Mouse (Mus musculus): ENCODE data around the gene Rab30. TPM values are rescaled to one million over a fixed set of nuclear protein-coding genes. Genes with fewer than 3 reads are reported as not detected.
A peak's percentile ranks its signal among the peaks of the same experiment; 100 is the strongest.
"Not testable (repeated sequence)": the region's sequence is repeated elsewhere in the genome, so short reads cannot be mapped to it uniquely, and the experiment has no call there.

Rab30 gene
- polyA plus RNA-seq, 1 experiment, result 38.7 TPM

- H3K4me3 ChIP-seq (ENCODE audit: insufficient read depth, low read length), result peak overlapping the region; percentile 78
- TF ChIP-seq CTCF (IDR thresholded peaks at IDR 0.05; ENCODE audit: borderline replicate concordance, insufficient read depth, low read length) (no peak), POLR2A (IDR thresholded peaks at IDR 0.05; ENCODE audit: low read depth, low read length) (peak; percentile 9; the same call in 1 of the 2 replicates)
- H3K27ac ChIP-seq (ENCODE audit: insufficient read depth, low read length), result peak overlapping the region; percentile 48
- H3K4me1 ChIP-seq (ENCODE audit: control insufficient read depth, insufficient read depth, low read length), result peaks cover 13% of the 10 kb centered on the region
Measured at GRCm38 (mm10) chr7:92742341-92742741, 938 bp downstream of the Rab30 start.

GRCm38 (mm10) chr7:92742774-92743173, 1.4 kb downstream of the Rab30 start:
- TF ChIP-seq POLR2A (IDR thresholded peaks at IDR 0.05; ENCODE audit: low read depth, low read length) (no peak), CTCF (IDR thresholded peaks at IDR 0.05; ENCODE audit: borderline replicate concordance, insufficient read depth, low read length) (no peak)
- H3K27ac ChIP-seq (ENCODE audit: insufficient read depth, low read length), result peak overlapping the region; percentile 48
- peaks cover 13% of the 10 kb centered on the region for H3K4me1 ChIP-seq (ENCODE audit: control insufficient read depth, insufficient read depth, low read length)

GRCm38 (mm10) chr7:92743325-92743724, 1.9 kb downstream of the Rab30 start:
- Histone ChIP-seq H3K4me1 (ENCODE audit: control insufficient read depth, insufficient read depth, low read length) (peaks cover 12% of the 10 kb centered on the region), H3K4me3 (ENCODE audit: insufficient read depth, low read length) (peak overlapping the region; percentile 78), H3K27ac (ENCODE audit: insufficient read depth, low read length) (peak overlapping the region; percentile 48)
- TF ChIP-seq POLR2A (IDR thresholded peaks at IDR 0.05; ENCODE audit: low read depth, low read length), result no peak
- TF ChIP-seq CTCF (IDR thresholded peaks at IDR 0.05; ENCODE audit: borderline replicate concordance, insufficient read depth, low read length), result no peak

More at GRCm38 (mm10) chr7:92742774-92743173, 1.4 kb downstream of the Rab30 start:
- peak overlapping the region; percentile 78 for H3K4me3 ChIP-seq (ENCODE audit: insufficient read depth, low read length)

- no peak overlapping the region for H3K27ac ChIP-seq (ENCODE audit: insufficient read depth, low read length)
- TF ChIP-seq CTCF (IDR thresholded peaks at IDR 0.05; ENCODE audit: borderline replicate concordance, insufficient read depth, low read length) (no peak), POLR2A (IDR thresholded peaks at IDR 0.05; ENCODE audit: low read depth, low read length) (no peak)
- no peak overlapping the region for H3K4me3 ChIP-seq (ENCODE audit: insufficient read depth, low read length)
- no peaks in the 10 kb centered on the region for H3K4me1 ChIP-seq (ENCODE audit: control insufficient read depth, insufficient read depth, low read length)
Measured at GRCm38 (mm10) chr7:92750395-92750794, 9.0 kb downstream of the Rab30 start.

GRCm38 (mm10) chr7:92758067-92758466, 16.7 kb downstream of the Rab30 start:
- TF ChIP-seq CTCF (IDR thresholded peaks at IDR 0.05; ENCODE audit: borderline replicate concordance, insufficient read depth, low read length), result no peak
- no peak for TF ChIP-seq POLR2A (IDR thresholded peaks at IDR 0.05; ENCODE audit: low read depth, low read length)
- Histone ChIP-seq H3K4me3 (ENCODE audit: insufficient read depth, low read length) (no peak overlapping the region), H3K27ac (ENCODE audit: insufficient read depth, low read length) (no peak overlapping the region), H3K4me1 (ENCODE audit: control insufficient read depth, insufficient read depth, low read length) (no peaks in the 10 kb centered on the region)

- peaks cover 3% of the 10 kb centered on the region; the same call in 1 of the 2 replicates for H3K4me1 ChIP-seq (ENCODE audit: control insufficient read depth, insufficient read depth, low read length)
- TF ChIP-seq CTCF (IDR thresholded peaks at IDR 0.05; ENCODE audit: borderline replicate concordance, insufficient read depth, low read length) (no peak), POLR2A (IDR thresholded peaks at IDR 0.05; ENCODE audit: low read depth, low read length) (no peak)
- H3K4me3 ChIP-seq (ENCODE audit: insufficient read depth, low read length), result no peak overlapping the region
- no peak overlapping the region for H3K27ac ChIP-seq (ENCODE audit: insufficient read depth, low read length)
Measured at GRCm38 (mm10) chr7:92760651-92761050, 19.2 kb downstream of the Rab30 start.

GRCm38 (mm10) chr7:92761161-92761560, 19.8 kb downstream of the Rab30 start:
- Histone ChIP-seq H3K4me1 (ENCODE audit: control insufficient read depth, insufficient read depth, low read length) (peaks cover 5% of the 10 kb centered on the region), H3K4me3 (ENCODE audit: insufficient read depth, low read length) (no peak overlapping the region), H3K27ac (ENCODE audit: insufficient read depth, low read length) (no peak overlapping the region)
- TF ChIP-seq POLR2A (IDR thresholded peaks at IDR 0.05; ENCODE audit: low read depth, low read length), result no peak
- no peak for TF ChIP-seq CTCF (IDR thresholded peaks at IDR 0.05; ENCODE audit: borderline replicate concordance, insufficient read depth, low read length)

GRCm38 (mm10) chr7:92765426-92765825, 24.0 kb downstream of the Rab30 start:
- TF ChIP-seq POLR2A (IDR thresholded peaks at IDR 0.05; ENCODE audit: low read depth, low read length), result no peak
- no peak for TF ChIP-seq CTCF (IDR thresholded peaks at IDR 0.05; ENCODE audit: borderline replicate concordance, insufficient read depth, low read length)
- Histone ChIP-seq H3K4me3 (ENCODE audit: insufficient read depth, low read length) (no peak overlapping the region), H3K4me1 (ENCODE audit: control insufficient read depth, insufficient read depth, low read length) (peaks cover 8% of the 10 kb centered on the region), H3K27ac (ENCODE audit: insufficient read depth, low read length) (no peak overlapping the region; the same call in 1 of the 2 replicates)

- peaks cover 8% of the 10 kb centered on the region for H3K4me1 ChIP-seq (ENCODE audit: control insufficient read depth, insufficient read depth, low read length)
- no peak overlapping the region for H3K27ac ChIP-seq (ENCODE audit: insufficient read depth, low read length)
- TF ChIP-seq POLR2A (IDR thresholded peaks at IDR 0.05; ENCODE audit: low read depth, low read length) (no peak), CTCF (IDR thresholded peaks at IDR 0.05; ENCODE audit: borderline replicate concordance, insufficient read depth, low read length) (no peak)
- no peak overlapping the region for H3K4me3 ChIP-seq (ENCODE audit: insufficient read depth, low read length)
Measured at GRCm38 (mm10) chr7:92766096-92767090, 25.0 kb downstream of the Rab30 start.

GRCm38 (mm10) chr7:92768116-92768515, 26.7 kb downstream of the Rab30 start:
- not testable (repeated sequence) for H3K27ac ChIP-seq (ENCODE audit: insufficient read depth, low read length); H3K4me3 ChIP-seq (ENCODE audit: insufficient read depth, low read length); H3K4me1 ChIP-seq (ENCODE audit: control insufficient read depth, insufficient read depth, low read length)
